Comparison of ENCODE assay signal across 14 mouse cellular contexts in genomic region chr4:133680206-133680786, GRCm38 (mm10). TPM values are rescaled to one million over a fixed set of nuclear protein-coding genes. Genes with fewer than 3 reads are reported as not detected.
DNase-seq lines count a peak whose midpoint lies in the region; ATAC-seq and TF ChIP-seq lines count a peak whose summit lies in the region.
"Had no signal": no experiment of that assay in that cellular context is flagged by ENCODE, and none has a peak within 500 bp of the region (broad histone marks: within the 10 kb centered on the region; RNA-seq: fewer than 3 reads in every experiment).

No protein-coding gene starts in this region.

- H3K9me3 ChIP-seq in liver, embryonic 11.5 days (ENCODE audit: control insufficient read depth, low read length) = no peaks in the 10 kb centered on the region
- no peaks in the 10 kb centered on the region for H3K9me3 ChIP-seq in G1E (replicated peaks)
- H3K9me3 ChIP-seq: lung, embryonic 15.5 days had no signal

- H3K27me3 ChIP-seq in liver, adult 2 months (ENCODE audit: control insufficient read depth, insufficient read depth, low read length) = no peaks in the 10 kb centered on the region
- H3K27me3 ChIP-seq in liver, embryonic 11.5 days (replicated peaks; ENCODE audit: control insufficient read depth, insufficient read depth, low read length) = no peaks in the 10 kb centered on the region
- H3K27me3 ChIP-seq in G1E (ENCODE audit: insufficient read depth, low read length) = no peaks in the 10 kb centered on the region; the same call in 1 of the 2 replicates
- H3K27me3 ChIP-seq: lung, embryonic 15.5 days had no signal

- H3K4me2 ChIP-seq in liver, embryonic 11.5 days = no peak overlapping the region
- H3K4me2 ChIP-seq: hindbrain, embryonic 14.5 days; lung, embryonic 15.5 days had no signal

- H3K79me2 ChIP-seq in liver, adult 2 months (ENCODE audit: control insufficient read depth, insufficient read depth, low read length) = 0 out of 2 replicates have a peak, but pooled peaks cover 4% of the 10 kb centered on the region

- peak; percentile 33 to 35 for DNase-seq in cerebellum, adult 18-20 months
- peak; percentile 68 for DNase-seq in liver, adult 2 months (ENCODE audit: extremely low read depth, low read depth, low spot score)
- no peak for DNase-seq in liver, embryonic 11.5 days (ENCODE audit: low spot score)
- DNase-seq in G1E (ENCODE audit: low spot score) = no peak
- DNase-seq in kidney, postnatal 36 days = no peak
- DNase-seq: embryo, embryonic 11 days; heart, adult 18-20 months; kidney, adult 9 months; thymus, adult 18-20 months had no signal

- H3K9ac ChIP-seq in liver, adult 2 months (ENCODE audit: low read depth, low read length) = no peak overlapping the region
- H3K9ac ChIP-seq in liver, embryonic 11.5 days (ENCODE audit: low read depth, low read length) = no peak overlapping the region
- H3K9ac ChIP-seq: hindbrain, embryonic 14.5 days; lung, embryonic 15.5 days had no signal

- WGBS in liver, adult 2 months = 74% methylated on average over 14 of the region's 14 CpGs
- 89% methylated on average over 14 of the region's 14 CpGs for WGBS in liver, embryonic 11.5 days

- H3K36me3 ChIP-seq in liver, adult 2 months (ENCODE audit: control insufficient read depth, insufficient read depth, low read length) = peaks cover 22% of the 10 kb centered on the region
- peaks cover 46% of the 10 kb centered on the region for H3K36me3 ChIP-seq in liver, embryonic 11.5 days (ENCODE audit: control insufficient read depth, insufficient read depth, low read length)
- H3K36me3 ChIP-seq in G1E (replicated peaks) = peaks cover 76% of the 10 kb centered on the region

- no peak overlapping the region for H3K27ac ChIP-seq in liver, adult 2 months (replicated peaks; ENCODE audit: insufficient read depth, low read depth, low read length)
- H3K27ac ChIP-seq in liver, embryonic 11.5 days (ENCODE audit: low read depth, low read length) = no peak overlapping the region
- H3K27ac ChIP-seq: hindbrain, embryonic 14.5 days; lung, embryonic 15.5 days had no signal

- TF ChIP-seq POLR2A in liver, adult 2 months (IDR thresholded peaks at IDR 0.05; ENCODE audit: extremely low read depth, insufficient read depth, low read length) = no peak

- TF ChIP-seq CTCF in liver, adult 2 months (IDR thresholded peaks at IDR 0.05; ENCODE audit: low read depth, low read length) = no peak
- no peak for TF ChIP-seq CTCF in G1E (IDR thresholded peaks at IDR 0.05; ENCODE audit: low read depth, low read length)

- H3K4me3 ChIP-seq in liver, adult 2 months (ENCODE audit: insufficient read depth, low read depth, low read length) = no peak overlapping the region
- H3K4me3 ChIP-seq in liver, embryonic 11.5 days (ENCODE audit: low read depth, low read length) = no peak overlapping the region
- H3K4me3 ChIP-seq in G1E (ENCODE audit: low read depth, low read length) = 0 out of 2 replicates have a peak overlapping the region, but pooled peaks have one; percentile 18
- H3K4me3 ChIP-seq: lung, embryonic 15.5 days had no signal

- H3K4me1 ChIP-seq in liver, adult 2 months (ENCODE audit: control insufficient read depth, insufficient read depth, low read length) = peaks cover 2% of the 10 kb centered on the region
- peaks cover 37% of the 10 kb centered on the region for H3K4me1 ChIP-seq in liver, embryonic 11.5 days (replicated peaks; ENCODE audit: control insufficient read depth, insufficient read depth, low read length)
- H3K4me1 ChIP-seq in G1E (ENCODE audit: insufficient read depth, low read depth, low read length) = peaks cover 89% of the 10 kb centered on the region

- no peak for ATAC-seq in cerebellum, adult (ENCODE audit: insufficient number of reproducible peaks, low FRiP score, low TSS enrichment)
- no peak for ATAC-seq in liver, embryonic 11.5 days (replicated peaks; ENCODE audit: low FRiP score)
- ATAC-seq in G1E (ENCODE audit: extremely low read depth, insufficient number of reproducible peaks, low FRiP score, poor library complexity, severe bottlenecking) = no peak
- ATAC-seq in neutrophil, adult 5-6 weeks (ENCODE audit: extremely low read depth, insufficient number of reproducible peaks, low FRiP score, poor library complexity, severe bottlenecking) = peak; percentile 33; the same call in 1 of the 2 replicates
- ATAC-seq: forebrain, embryonic 14.5 days had no signal

RNA-seq across cellular contexts. Expression of gene Pigv, which starts 7.8 kb away (rescaled TPM):
- total RNA-seq in liver, adult 2 months (2014; rRNA removed) = 5.9 and 6.4 TPM in 2 replicates
- polyA plus RNA-seq in liver, adult 2 months (2012; rRNA removed) = 5.9 and 7.5 TPM in 2 replicates
- polyA plus RNA-seq in liver, embryonic 11.5 days (2014; fragmentation: Nextera tagmentation; extraction: Ambion mirVana) = 10.7 and 15.0 TPM in 2 replicates
- 13.2 and 15.4 TPM in 2 replicates for total RNA-seq in G1E (2014; fragmentation: Nextera tagmentation)
- 5.6 and 5.7 TPM in 2 replicates for total RNA-seq in G1E (2017)
- 11.4 and 12.7 TPM in 2 replicates for polyA plus RNA-seq in G1E (2012)
- 13.2 and 22.0 TPM in 2 replicates for total RNA-seq in neutrophil, adult 5-6 weeks (2017)

RNA-seq across cellular contexts. Expression of gene Zdhhc18, which starts 30.3 kb away (rescaled TPM):
- 8.9 and 15.5 TPM in 2 replicates for total RNA-seq in liver, adult 2 months (2014; rRNA removed)
- 18.5 and 21.3 TPM in 2 replicates for polyA plus RNA-seq in liver, adult 2 months (2012; rRNA removed)
- polyA plus RNA-seq in liver, embryonic 11.5 days (2014; fragmentation: Nextera tagmentation; extraction: Ambion mirVana) = 2.1 and 3.1 TPM in 2 replicates
- total RNA-seq in G1E (2014; fragmentation: Nextera tagmentation) = 9.6 and 11.7 TPM in 2 replicates
- total RNA-seq in G1E (2017) = 4.4 and 5.3 TPM in 2 replicates
- polyA plus RNA-seq in G1E (2012) = 11.1 and 11.6 TPM in 2 replicates
- total RNA-seq in neutrophil, adult 5-6 weeks (2017) = 91.5 and 99.5 TPM in 2 replicates

Comparison
In these comparisons a context has a peak if more than half of its experiments do, and no peak if none do; other contexts are left out.
1. DNase-seq: peak in cerebellum, adult 18-20 months (2 of 2) and liver, adult 2 months (single experiment); none in liver, embryonic 11.5 days (single experiment), G1E (single experiment) and kidney, postnatal 36 days (0 of 2).